Mouse (Mus musculus) MN1 (cell line): Measurements from ENCODE around the gene Drg1.
A peak's percentile ranks its signal among the peaks of the same experiment; 100 is the strongest.

Experiments
- DNase-seq: peaks from one replicate; pipeline ENCODE4 v3.0.0-alpha.2; 2016; ENCODE audit warnings: low spot score

Gene Drg1

GRCm38 (mm10) chr11:3289803-3290639, 23.8 kb upstream of the Drg1 start:
- DNase-seq, result peak; percentile 88

GRCm38 (mm10) chr11:3289302-3289802, 23.1 kb upstream of the Drg1 start:
- peak; percentile 88 for DNase-seq

- DNase-seq, result peak; percentile 88
Observed at GRCm38 (mm10) chr11:3288521-3289301, 22.5 kb upstream of the Drg1 start, which contains the start of gene Patz1. Gene Patz1, plus strand, starts transcription at chr11:3288874.

GRCm38 (mm10) chr11:3287921-3288320, 21.7 kb upstream of the Drg1 start:
- DNase-seq, result no peak

- peak; percentile 77 for DNase-seq
Observed at GRCm38 (mm10) chr11:3287131-3287530, 20.9 kb upstream of the Drg1 start.

- DNase-seq, result no peak
Observed at GRCm38 (mm10) chr11:3285940-3286339, 19.7 kb upstream of the Drg1 start.

- no peak for DNase-seq
Observed at GRCm38 (mm10) chr11:3283645-3284044, 17.4 kb upstream of the Drg1 start.

GRCm38 (mm10) chr11:3282887-3283286, 16.7 kb upstream of the Drg1 start:
- DNase-seq, result no peak

- DNase-seq, result no peak
Observed at GRCm38 (mm10) chr11:3279729-3280128, 13.5 kb upstream of the Drg1 start.

- no peak for DNase-seq
Observed at GRCm38 (mm10) chr11:3278351-3278750, 12.1 kb upstream of the Drg1 start.

GRCm38 (mm10) chr11:3269241-3269640, 3.0 kb upstream of the Drg1 start:
- peak; percentile 54 for DNase-seq

- peak; percentile 43 for DNase-seq
Observed at GRCm38 (mm10) chr11:3267133-3267532, 918 bp upstream of the Drg1 start.

- DNase-seq, result peak; percentile 53
Observed at GRCm38 (mm10) chr11:3265291-3266078, 730 bp downstream of the Drg1 start.

- no peak for DNase-seq
Observed at GRCm38 (mm10) chr11:3259537-3259936, 6.7 kb downstream of the Drg1 start.

GRCm38 (mm10) chr11:3247387-3247786, 18.8 kb downstream of the Drg1 start:
- no peak for DNase-seq

GRCm38 (mm10) chr11:3243771-3244170, 22.4 kb downstream of the Drg1 start:
- no peak for DNase-seq

GRCm38 (mm10) chr11:3242395-3242794, 23.8 kb downstream of the Drg1 start:
- no peak for DNase-seq

- DNase-seq, result no peak
Observed at GRCm38 (mm10) chr11:3235277-3235676, 30.9 kb downstream of the Drg1 start.

- no peak for DNase-seq
Observed at GRCm38 (mm10) chr11:3233704-3234103, 32.5 kb downstream of the Drg1 start.

GRCm38 (mm10) chr11:3232248-3232647, 34.0 kb downstream of the Drg1 start:
- no peak for DNase-seq

- no peak for DNase-seq
Observed at GRCm38 (mm10) chr11:3227113-3227512, 39.1 kb downstream of the Drg1 start.

GRCm38 (mm10) chr11:3223105-3223504, 43.1 kb downstream of the Drg1 start:
- no peak for DNase-seq
